Mouse (Mus musculus) heart, embryonic 11.5 days (tissue): ENCODE results near the gene Serpinh1. TPM values are rescaled to one million over a fixed set of nuclear protein-coding genes. Genes with fewer than 3 reads are reported as not detected.
"Not testable (repeated sequence)": the region's sequence is repeated elsewhere in the genome, so short reads cannot be mapped to it uniquely, and the experiment has no call there.

Experiments used
- ATAC-seq: fragments of 200-750 bp; cut with Nextera tagmentation; replicated peaks from 2 replicates; pipeline ENCODE4 v1.8.0; 2017; ENCODE audit warnings: moderate library complexity; ENCODE audit not compliant: insufficient number of reproducible peaks, low FRiP score, low TSS enrichment
- H3K27ac ChIP-seq: fragments of 300-500 bp; sonication (generic); 2 replicates; pipeline ENCODE4 v1.5.1; 2014; ENCODE audit warnings: mild to moderate bottlenecking, low read depth, low read length
- H3K27me3 ChIP-seq: fragments of 300-500 bp; sonication (generic); 2 replicates; pipeline ENCODE4 v1.6.1; 2014; ENCODE audit warnings: mild to moderate bottlenecking, low read length, mixed read lengths; ENCODE audit not compliant: control insufficient read depth, insufficient read depth
- H3K36me3 ChIP-seq: fragments of 300-500 bp; sonication (generic); 2 replicates; pipeline ENCODE4 v1.6.1; 2014; ENCODE audit warnings: mild to moderate bottlenecking, low read length, moderate library complexity, mixed read lengths; ENCODE audit not compliant: control insufficient read depth, insufficient read depth
- H3K4me1 ChIP-seq: fragments of 300-500 bp; sonication (generic); 2 replicates; pipeline ENCODE4 v1.6.1; 2014; ENCODE audit warnings: low read length; ENCODE audit not compliant: control insufficient read depth, insufficient read depth
- H3K4me2 ChIP-seq: fragments of 300-500 bp; sonication (generic); 2 replicates; pipeline ENCODE4 v1.6.1; 2014; ENCODE audit warnings: mild to moderate bottlenecking, moderate library complexity
- H3K4me3 ChIP-seq: fragments of 300-500 bp; sonication (generic); 2 replicates; pipeline ENCODE4 v1.5.1; 2014; ENCODE audit warnings: low read depth, low read length
- H3K9ac ChIP-seq: fragments of 300-500 bp; sonication (generic); 2 replicates; pipeline ENCODE4 v1.6.1; 2014; ENCODE audit warnings: mild to moderate bottlenecking, low read depth, low read length, moderate library complexity
- H3K9me3 ChIP-seq: fragments of 300-500 bp; sonication (generic); replicated peaks from 2 replicates; pipeline ENCODE4 v1.6.1; 2016; ENCODE audit warnings: low read length; ENCODE audit not compliant: control insufficient read depth
- WGBS: fragments of 180-500 bp; shearing (Covaris S2); extraction: QIAGEN DNeasy Blood & Tissue Kit; methylation state at CpG from one replicate; pipeline ENCODE4 v1.1.7; 2014; ENCODE audit not compliant: insufficient replicate concordance; 5-methylcytosine and 5-hydroxymethylcytosine counted together
- polyA plus RNA-seq: library from polyadenylated mRNA; unstranded; fragments of >200 nt; fragmentation: Nextera tagmentation; extraction: Ambion mirVana; gene quantifications from 2 replicates; pipeline ENCODE4 v1.2.1, GENCODE M21; 2014

The Serpinh1 gene
- polyA plus RNA-seq, 1 experiment from 2014 or later: 442 TPM

DNA sequence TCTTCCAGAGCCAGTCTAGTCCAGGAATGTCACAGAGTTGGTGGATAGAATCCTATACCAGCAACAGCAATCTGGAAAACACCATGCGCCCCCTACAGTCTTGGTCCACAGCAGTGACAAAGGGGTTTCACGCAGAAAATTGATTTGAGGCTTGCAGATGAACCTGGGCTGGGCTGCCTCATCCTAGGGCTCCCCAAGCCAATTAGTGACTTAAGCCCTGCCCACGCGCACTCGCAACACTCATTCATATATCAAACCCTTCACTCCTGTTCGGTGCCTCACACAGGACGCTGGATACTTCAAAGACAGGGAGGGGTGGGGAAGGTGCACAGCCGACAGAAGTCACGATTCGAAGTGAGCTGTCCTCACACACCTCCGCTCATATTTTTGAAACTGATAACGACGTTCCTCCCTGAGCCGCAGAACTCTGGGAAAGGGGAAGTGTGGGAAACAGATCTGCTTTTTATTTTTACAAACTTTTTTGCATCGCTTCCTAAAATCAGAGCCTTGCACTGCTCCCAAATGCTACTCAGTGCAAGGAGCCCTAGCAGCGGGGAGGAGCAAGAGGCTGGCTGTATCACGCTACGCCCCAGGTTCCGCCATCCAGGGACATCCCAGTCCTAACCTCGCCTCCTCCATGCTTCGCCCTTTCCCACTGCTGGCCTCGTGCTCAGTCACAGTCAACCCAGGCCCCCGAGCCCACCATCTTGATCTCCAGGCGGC lies 27.6 kb upstream of the Serpinh1 start:
- H3K4me3 ChIP-seq: peak overlapping the region; percentile 84
- ATAC-seq: peak; percentile 41
- no peaks in the 10 kb centered on the region for H3K9me3 ChIP-seq
- H3K27ac ChIP-seq: peak overlapping the region; percentile 92
- no peaks in the 10 kb centered on the region for H3K36me3 ChIP-seq
- peak overlapping the region; percentile 82 for H3K9ac ChIP-seq
- WGBS: under 1% methylated on average over 24 of the region's 24 CpGs
- peak overlapping the region; percentile 95 for H3K4me2 ChIP-seq
- H3K4me1 ChIP-seq: peaks cover 48% of the 10 kb centered on the region
- H3K27me3 ChIP-seq: no peaks in the 10 kb centered on the region

DNA sequence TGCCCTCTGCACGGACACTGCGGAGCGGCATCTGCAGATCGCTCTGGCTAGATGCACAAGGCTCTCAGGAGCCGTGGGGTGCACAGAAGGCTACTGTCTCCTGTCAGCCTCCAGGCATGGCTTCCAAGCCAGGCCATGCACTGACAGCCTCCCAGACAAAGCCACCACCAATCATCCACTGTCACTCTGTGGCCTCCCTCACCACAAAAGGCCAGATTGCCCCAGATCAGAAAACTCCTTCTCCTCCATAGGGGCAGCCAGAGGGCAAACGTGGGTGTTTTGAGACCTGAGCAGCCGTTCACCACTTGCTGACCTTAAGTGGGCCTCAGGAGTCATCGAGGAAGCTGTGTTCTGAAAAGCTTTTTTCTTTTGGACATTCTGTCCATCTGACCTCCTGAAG lies 25.8 kb upstream of the Serpinh1 start:
- H3K4me1 ChIP-seq: peaks cover 30% of the 10 kb centered on the region
- no peaks in the 10 kb centered on the region for H3K36me3 ChIP-seq
- no peak overlapping the region for H3K27ac ChIP-seq
- no peak overlapping the region for H3K4me2 ChIP-seq
- no peak overlapping the region for H3K9ac ChIP-seq
- no peak for ATAC-seq
- WGBS: 50% methylated on average over 8 of the region's 8 CpGs
- no peaks in the 10 kb centered on the region for H3K9me3 ChIP-seq
- no peak overlapping the region for H3K4me3 ChIP-seq
- no peaks in the 10 kb centered on the region for H3K27me3 ChIP-seq

DNA sequence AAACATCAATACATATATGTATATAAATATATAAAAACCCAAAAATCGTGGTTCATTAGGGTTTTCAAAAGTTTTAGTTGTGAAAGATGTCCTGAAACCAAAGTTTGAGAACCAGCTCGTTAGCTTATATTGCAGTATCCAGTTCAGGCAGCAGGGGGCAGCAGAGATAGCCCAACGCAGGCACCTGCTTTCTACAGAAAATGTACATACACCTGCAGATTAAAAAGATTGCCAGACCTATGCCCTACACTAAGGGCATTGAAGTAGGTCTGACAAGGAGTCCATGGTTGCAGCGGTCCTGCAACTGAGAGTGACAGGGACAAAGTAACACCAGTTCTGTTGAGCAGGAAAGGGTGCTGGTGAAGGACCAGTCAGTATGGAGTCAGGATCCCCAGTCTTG lies 22.4 kb upstream of the Serpinh1 start:
- H3K36me3 ChIP-seq: no peaks in the 10 kb centered on the region
- H3K9ac ChIP-seq: no peak overlapping the region
- H3K27ac ChIP-seq: no peak overlapping the region
- H3K4me2 ChIP-seq: no peak overlapping the region
- WGBS: 7% methylated on average over 4 of the region's 4 CpGs
- no peak overlapping the region for H3K4me3 ChIP-seq
- no peaks in the 10 kb centered on the region for H3K9me3 ChIP-seq
- no peaks in the 10 kb centered on the region; the same call in 1 of the 2 replicates for H3K27me3 ChIP-seq
- no peak for ATAC-seq
- H3K4me1 ChIP-seq: peaks cover 15% of the 10 kb centered on the region

DNA sequence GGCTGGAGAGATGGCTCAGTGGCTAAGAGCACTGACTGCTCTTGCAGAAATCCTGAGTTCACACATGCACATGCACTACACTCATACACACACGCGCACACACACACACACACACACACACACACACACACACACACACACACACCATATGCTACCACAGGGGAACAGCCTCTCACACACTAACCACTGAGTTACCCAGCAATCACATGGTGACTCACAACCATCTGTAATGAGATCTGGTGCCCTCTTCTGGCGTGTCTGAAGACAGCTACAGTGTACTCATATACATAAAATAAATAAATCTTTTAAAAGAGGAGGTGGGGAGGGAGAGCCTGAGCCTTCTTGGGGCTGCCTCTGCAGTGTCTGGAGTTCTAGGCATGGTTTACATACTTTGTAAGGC lies 21.3 kb upstream of the Serpinh1 start:
- not testable (repeated sequence) for H3K36me3 ChIP-seq, H3K4me1 ChIP-seq, H3K27ac ChIP-seq, H3K4me2 ChIP-seq, H3K9ac ChIP-seq, H3K4me3 ChIP-seq, H3K9me3 ChIP-seq, H3K27me3 ChIP-seq, ATAC-seq
- 58% methylated on average over 3 of the region's 3 CpGs for WGBS

DNA sequence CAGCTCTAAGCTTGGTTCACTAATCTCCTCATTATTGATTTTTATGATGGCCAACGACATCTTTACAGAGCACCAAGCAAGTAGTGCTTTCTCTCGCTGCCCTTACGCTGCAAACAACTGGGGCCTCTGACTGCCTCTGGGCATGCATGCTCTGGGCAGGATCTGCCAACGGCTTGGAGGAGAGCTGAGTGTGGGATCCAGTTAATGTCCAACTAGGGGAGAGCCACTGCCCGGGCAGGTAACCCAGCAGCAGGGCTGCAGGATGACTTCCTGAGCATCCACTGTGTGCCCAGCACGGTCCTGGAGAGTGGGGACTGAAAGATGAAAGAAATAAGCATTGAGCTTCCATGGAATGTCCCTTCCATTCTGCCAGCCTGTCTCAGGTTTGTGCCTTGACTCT lies 13.7 kb upstream of the Serpinh1 start:
- 0 out of 2 replicates have a peak, but pooled peaks cover 2% of the 10 kb centered on the region for H3K4me1 ChIP-seq
- no peak overlapping the region for H3K4me2 ChIP-seq
- H3K36me3 ChIP-seq: no peaks in the 10 kb centered on the region
- H3K9ac ChIP-seq: no peak overlapping the region
- H3K4me3 ChIP-seq: no peak overlapping the region
- no peaks in the 10 kb centered on the region for H3K27me3 ChIP-seq
- 63% methylated on average over 6 of the region's 6 CpGs for WGBS
- H3K9me3 ChIP-seq: no peaks in the 10 kb centered on the region
- no peak for ATAC-seq
- no peak overlapping the region for H3K27ac ChIP-seq

DNA sequence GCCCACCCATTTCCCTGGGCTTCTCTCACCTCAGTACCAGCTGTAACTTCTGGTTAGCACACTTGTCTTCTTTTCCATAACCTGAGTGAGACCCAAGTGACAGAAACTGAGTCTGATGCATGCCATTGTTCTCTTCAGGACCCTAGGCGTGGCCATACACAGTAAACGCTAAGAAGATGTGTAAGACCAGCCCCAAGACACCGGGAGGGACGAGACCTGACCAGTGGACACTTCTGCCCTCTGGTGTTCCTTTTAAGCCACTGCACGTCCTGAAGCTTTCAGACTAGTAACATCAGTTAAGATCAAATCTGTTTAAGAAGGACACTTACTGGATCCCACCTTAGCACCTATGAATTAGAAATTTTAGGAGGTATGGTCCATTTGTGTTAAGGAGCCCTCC lies 12.0 kb upstream of the Serpinh1 start:
- Histone ChIP-seq H3K27me3 (no peaks in the 10 kb centered on the region), H3K4me1 (peaks cover 12% of the 10 kb centered on the region), H3K4me2 (no peak overlapping the region), H3K9me3 (no peaks in the 10 kb centered on the region), H3K36me3 (no peaks in the 10 kb centered on the region), H3K4me3 (no peak overlapping the region), H3K9ac (no peak overlapping the region), H3K27ac (no peak overlapping the region)
- WGBS: 4% methylated on average over 5 of the region's 5 CpGs
- ATAC-seq: no peak

DNA sequence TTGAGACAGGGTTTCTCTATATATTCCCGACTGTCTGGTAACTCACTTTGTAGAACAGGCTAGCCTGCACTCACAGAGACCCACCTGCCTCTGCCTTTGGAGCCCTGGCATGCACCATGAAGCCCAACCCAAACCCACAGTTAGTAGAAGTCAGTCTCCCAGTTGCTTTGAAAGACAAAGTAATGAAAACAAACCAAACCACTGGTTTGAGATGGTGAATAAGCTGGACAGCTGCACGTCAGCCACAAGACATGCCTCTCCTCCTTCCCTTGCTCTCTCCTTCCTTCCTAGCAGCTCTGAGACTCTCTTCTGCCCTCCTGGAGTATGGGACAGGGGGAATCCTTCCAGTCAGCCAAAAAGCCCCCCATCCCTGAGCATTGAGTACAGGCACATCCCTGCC lies 9.1 kb upstream of the Serpinh1 start:
- Histone ChIP-seq H3K4me2 (no peak overlapping the region), H3K27me3 (no peaks in the 10 kb centered on the region), H3K27ac (no peak overlapping the region), H3K36me3 (no peaks in the 10 kb centered on the region), H3K4me1 (peaks cover 26% of the 10 kb centered on the region), H3K9me3 (no peaks in the 10 kb centered on the region), H3K4me3 (no peak overlapping the region), H3K9ac (no peak overlapping the region)
- 82% methylated on average over 2 of the region's 2 CpGs for WGBS
- no peak for ATAC-seq

DNA sequence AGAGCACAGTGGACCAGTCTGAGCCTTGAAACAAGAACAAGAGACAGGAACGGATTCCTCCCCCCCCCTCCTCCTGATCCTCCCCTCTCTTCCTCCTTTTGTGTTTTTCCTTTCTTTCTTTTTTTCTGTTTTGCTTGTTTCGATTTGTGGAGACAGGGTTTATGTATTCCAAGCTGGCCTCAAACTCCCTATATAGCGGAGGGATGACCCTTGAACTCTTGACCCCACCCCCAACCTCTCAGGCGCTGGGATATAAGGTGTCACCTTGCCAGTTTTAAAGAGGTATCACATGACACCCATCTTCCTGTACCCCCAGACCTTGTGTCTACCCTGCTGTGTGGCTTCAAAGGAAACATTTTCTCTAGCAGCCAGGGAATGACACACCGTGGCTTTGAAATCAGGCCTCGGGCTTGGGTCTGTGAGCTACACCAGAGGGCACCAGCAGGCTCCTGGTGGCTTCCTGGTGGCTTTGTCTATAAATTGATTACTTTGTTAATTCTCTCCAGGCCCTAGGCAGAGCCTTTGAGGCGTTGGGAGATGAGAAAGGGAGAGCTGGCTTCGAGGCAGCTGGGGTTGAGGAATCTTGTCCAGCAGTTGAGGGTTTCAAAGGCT lies 7.9 kb upstream of the Serpinh1 start:
- ATAC-seq: no peak
- H3K4me1 ChIP-seq: peaks cover 39% of the 10 kb centered on the region
- H3K27ac ChIP-seq: peak overlapping the region; percentile 92
- peak overlapping the region; percentile 58 for H3K9ac ChIP-seq
- 32% methylated on average over 8 of the region's 8 CpGs for WGBS
- no peaks in the 10 kb centered on the region for H3K27me3 ChIP-seq
- H3K9me3 ChIP-seq: no peaks in the 10 kb centered on the region
- no peak overlapping the region for H3K4me3 ChIP-seq
- peak overlapping the region; percentile 32; the same call in 1 of the 2 replicates for H3K4me2 ChIP-seq
- H3K36me3 ChIP-seq: no peaks in the 10 kb centered on the region
